Mouse (Mus musculus): Measurements from ENCODE around the gene Arid3c. TPM values are rescaled to one million over a fixed set of nuclear protein-coding genes. Genes with fewer than 3 reads are reported as not detected.
"Not testable (repeated sequence)": the region's sequence is repeated elsewhere in the genome, so short reads cannot be mapped to it uniquely, and the experiment has no call there.

The Arid3c gene
- total and polyA plus RNA-seq, 2 experiments from 2014 or later: not detected

GRCm38 (mm10) chr4:41684931-41685453 is 46.0 kb downstream of the Arid3c start:
- not testable (repeated sequence) for H3K36me3 ChIP-seq (replicated peaks; ENCODE audit: control insufficient read depth, insufficient read depth, low read length); H3K4me1 ChIP-seq (ENCODE audit: control insufficient read depth, insufficient read depth); H3K4me3 ChIP-seq (ENCODE audit: low read depth, low read length); H3K9me3 ChIP-seq (replicated peaks; ENCODE audit: control insufficient read depth, low read length); DNase-seq (ENCODE audit: low spot score); ATAC-seq (ENCODE audit: insufficient read depth, low read depth); H3K27ac ChIP-seq (ENCODE audit: low read depth); H3K9ac ChIP-seq (replicated peaks; ENCODE audit: low read depth, low read length); H3K4me2 ChIP-seq (ENCODE audit: low read depth, low read length)
- WGBS: 4% methylated on average over 12 of the region's 14 CpGs
- H3K27me3 ChIP-seq (ENCODE audit: control insufficient read depth, insufficient read depth, low read length): peaks cover 14% of the 10 kb centered on the region

GRCm38 (mm10) chr4:41684131-41684930 is 46.6 kb downstream of the Arid3c start:
- H3K9ac ChIP-seq (replicated peaks; ENCODE audit: low read depth, low read length); H3K4me1 ChIP-seq (ENCODE audit: control insufficient read depth, insufficient read depth); ATAC-seq (ENCODE audit: insufficient read depth, low read depth); H3K9me3 ChIP-seq (replicated peaks; ENCODE audit: control insufficient read depth, low read length); H3K27ac ChIP-seq (ENCODE audit: low read depth); H3K4me3 ChIP-seq (ENCODE audit: low read depth, low read length); DNase-seq (ENCODE audit: low spot score); H3K4me2 ChIP-seq (ENCODE audit: low read depth, low read length); H3K36me3 ChIP-seq (replicated peaks; ENCODE audit: control insufficient read depth, insufficient read depth, low read length): not testable (repeated sequence)
- 7% methylated on average over 19 of the region's 27 CpGs for WGBS
- H3K27me3 ChIP-seq (ENCODE audit: control insufficient read depth, insufficient read depth, low read length): peaks cover 14% of the 10 kb centered on the region

- ATAC-seq (ENCODE audit: insufficient read depth, low read depth); H3K9me3 ChIP-seq (replicated peaks; ENCODE audit: control insufficient read depth, low read length); H3K4me2 ChIP-seq (ENCODE audit: low read depth, low read length); DNase-seq (ENCODE audit: low spot score); H3K9ac ChIP-seq (replicated peaks; ENCODE audit: low read depth, low read length); H3K27ac ChIP-seq (ENCODE audit: low read depth); H3K36me3 ChIP-seq (replicated peaks; ENCODE audit: control insufficient read depth, insufficient read depth, low read length); H3K4me1 ChIP-seq (ENCODE audit: control insufficient read depth, insufficient read depth): not testable (repeated sequence)
- H3K4me3 ChIP-seq (ENCODE audit: low read depth, low read length): 0 out of 2 replicates have a peak overlapping the region, but pooled peaks have one; percentile 22
- H3K27me3 ChIP-seq (ENCODE audit: control insufficient read depth, insufficient read depth, low read length): peaks cover 14% of the 10 kb centered on the region
- WGBS: 0% methylated on average over 4 of the region's 27 CpGs
These were observed 47.6 kb downstream of the Arid3c start for GRCm38 (mm10) chr4:41683303-41683702.

DNA sequence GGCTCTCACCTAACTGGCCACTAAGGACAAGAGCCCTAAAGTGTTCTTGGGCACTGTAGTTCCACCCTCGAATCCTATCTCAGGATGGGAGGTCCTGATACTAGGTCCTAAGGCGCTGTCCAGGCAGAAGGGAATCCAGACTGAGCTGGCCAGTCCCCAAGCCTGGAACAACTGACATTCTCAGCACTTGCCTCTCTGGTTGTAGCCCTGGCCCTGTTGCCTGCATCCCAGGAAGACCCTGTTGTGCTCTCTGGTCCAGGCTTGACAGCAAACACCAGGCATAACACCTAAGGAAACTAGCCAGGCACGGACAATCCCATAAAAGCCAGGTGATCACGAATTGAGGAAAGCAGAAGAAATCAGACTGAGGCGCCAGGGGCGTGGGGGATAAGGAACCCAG is 48.2 kb downstream of the Arid3c start:
- peaks cover 8% of the 10 kb centered on the region; the same call in 1 of the 2 replicates for H3K4me1 ChIP-seq (ENCODE audit: control insufficient read depth, insufficient read depth)
- no peak overlapping the region for H3K27ac ChIP-seq (ENCODE audit: low read depth)
- H3K9me3 ChIP-seq (replicated peaks; ENCODE audit: control insufficient read depth, low read length): no peaks in the 10 kb centered on the region
- DNase-seq (ENCODE audit: low spot score): peak; percentile 2
- H3K4me2 ChIP-seq (ENCODE audit: low read depth, low read length): no peak overlapping the region
- no peaks in the 10 kb centered on the region for H3K36me3 ChIP-seq (replicated peaks; ENCODE audit: control insufficient read depth, insufficient read depth, low read length)
- peaks cover 14% of the 10 kb centered on the region for H3K27me3 ChIP-seq (ENCODE audit: control insufficient read depth, insufficient read depth, low read length)
- no peak overlapping the region for H3K9ac ChIP-seq (replicated peaks; ENCODE audit: low read depth, low read length)
- WGBS: 46% methylated on average over 6 of the region's 6 CpGs
- no peak overlapping the region for H3K4me3 ChIP-seq (ENCODE audit: low read depth, low read length)
- TF ChIP-seq EP300 (IDR thresholded peaks at IDR 0.05; ENCODE audit: low read depth) (no peak), CTCF (IDR thresholded peaks at IDR 0.05; ENCODE audit: low read depth) (no peak)
- ATAC-seq (ENCODE audit: insufficient read depth, low read depth): no peak

GRCm38 (mm10) chr4:41681947-41682346 is 49.0 kb downstream of the Arid3c start:
- Histone ChIP-seq H3K27ac (ENCODE audit: low read depth) (no peak overlapping the region), H3K4me2 (ENCODE audit: low read depth, low read length) (no peak overlapping the region), H3K4me1 (ENCODE audit: control insufficient read depth, insufficient read depth) (peaks cover 10% of the 10 kb centered on the region), H3K9ac (replicated peaks; ENCODE audit: low read depth, low read length) (no peak overlapping the region), H3K4me3 (ENCODE audit: low read depth, low read length) (no peak overlapping the region), H3K9me3 (replicated peaks; ENCODE audit: control insufficient read depth, low read length) (no peaks in the 10 kb centered on the region), H3K36me3 (replicated peaks; ENCODE audit: control insufficient read depth, insufficient read depth, low read length) (no peaks in the 10 kb centered on the region), H3K27me3 (ENCODE audit: control insufficient read depth, insufficient read depth, low read length) (peaks cover 16% of the 10 kb centered on the region)
- no peak for TF ChIP-seq CTCF (IDR thresholded peaks at IDR 0.05; ENCODE audit: low read depth)
- no peak for TF ChIP-seq EP300 (IDR thresholded peaks at IDR 0.05; ENCODE audit: low read depth)
- ATAC-seq (ENCODE audit: insufficient read depth, low read depth) (no peak), DNase-seq (ENCODE audit: low spot score) (peak; percentile 3)
- 63% methylated on average over 10 of the region's 10 CpGs for WGBS

GRCm38 (mm10) chr4:41681176-41681575 is 49.8 kb downstream of the Arid3c start:
- Histone ChIP-seq H3K36me3 (replicated peaks; ENCODE audit: control insufficient read depth, insufficient read depth, low read length) (no peaks in the 10 kb centered on the region), H3K4me2 (ENCODE audit: low read depth, low read length) (no peak overlapping the region), H3K9ac (replicated peaks; ENCODE audit: low read depth, low read length) (no peak overlapping the region), H3K4me1 (ENCODE audit: control insufficient read depth, insufficient read depth) (peaks cover 12% of the 10 kb centered on the region), H3K4me3 (ENCODE audit: low read depth, low read length) (no peak overlapping the region), H3K27ac (ENCODE audit: low read depth) (no peak overlapping the region), H3K9me3 (replicated peaks; ENCODE audit: control insufficient read depth, low read length) (no peaks in the 10 kb centered on the region), H3K27me3 (ENCODE audit: control insufficient read depth, insufficient read depth, low read length) (peaks cover 24% of the 10 kb centered on the region)
- TF ChIP-seq CTCF (IDR thresholded peaks at IDR 0.05; ENCODE audit: low read depth) (no peak), EP300 (IDR thresholded peaks at IDR 0.05; ENCODE audit: low read depth) (no peak)
- 71% methylated on average over 4 of the region's 4 CpGs for WGBS
- DNase-seq (ENCODE audit: low spot score): no peak
- no peak for ATAC-seq (ENCODE audit: insufficient read depth, low read depth)

Data from heart, postnatal 0 days (tissue).